Mouse (Mus musculus) heart, embryonic 12.5 days (tissue): Measurements from ENCODE around the gene Pdxp. TPM values are rescaled to one million over a fixed set of nuclear protein-coding genes. Genes with fewer than 3 reads are reported as not detected.
A peak's percentile ranks its signal among the peaks of the same experiment; 100 is the strongest.

Experiments
- ATAC-seq: fragments of 200-750 bp; cut with Nextera tagmentation; 2 replicates; pipeline ENCODE4 v1.8.0; 2017; ENCODE audit warnings: moderate TSS enrichment, moderate library complexity; ENCODE audit not compliant: insufficient number of reproducible peaks, low FRiP score
- H3K27ac ChIP-seq: fragments of 300-500 bp; sonication (generic); 2 replicates; pipeline ENCODE4 v1.5.1; 2016; ENCODE audit warnings: mild to moderate bottlenecking, moderate library complexity; ENCODE audit not compliant: poor library complexity, severe bottlenecking
- H3K27me3 ChIP-seq: fragments of 300-500 bp; sonication (generic); replicated peaks from 2 replicates; pipeline ENCODE4 v1.6.1; 2016; ENCODE audit warnings: mild to moderate bottlenecking, moderate library complexity
- H3K36me3 ChIP-seq: fragments of 300-500 bp; sonication (generic); 2 replicates; pipeline ENCODE4 v1.6.1; 2016; ENCODE audit warnings: mild to moderate bottlenecking, moderate library complexity
- H3K4me1 ChIP-seq: fragments of 300-500 bp; sonication (generic); replicated peaks from 2 replicates; pipeline ENCODE4 v1.6.1; 2016; ENCODE audit warnings: mild to moderate bottlenecking
- H3K4me2 ChIP-seq: fragments of 300-500 bp; sonication (generic); 2 replicates; pipeline ENCODE4 v1.6.1; 2016; ENCODE audit warnings: mild to moderate bottlenecking, moderate library complexity
- H3K4me3 ChIP-seq: fragments of 300-500 bp; sonication (generic); 2 replicates; pipeline ENCODE4 v1.5.1; 2016; ENCODE audit warnings: mild to moderate bottlenecking
- H3K9ac ChIP-seq: fragments of 300-500 bp; sonication (generic); 2 replicates; pipeline ENCODE4 v1.6.1; 2016; ENCODE audit warnings: mild to moderate bottlenecking, moderate library complexity
- H3K9me3 ChIP-seq: fragments of 300-500 bp; sonication (generic); replicated peaks from 2 replicates; pipeline ENCODE4 v1.6.1; 2016; ENCODE audit warnings: mild to moderate bottlenecking, moderate library complexity
- WGBS: fragments of 180-500 bp; shearing (Covaris S2); methylation state at CpG from one replicate; pipeline ENCODE4 v1.1.7; 2016; 5-methylcytosine and 5-hydroxymethylcytosine counted together
- polyA plus RNA-seq: library from polyadenylated mRNA; unstranded; fragments of >200 nt; fragmentation: Nextera tagmentation; extraction: Ambion mirVana; gene quantifications from 2 replicates; pipeline ENCODE4 v1.2.1, GENCODE M21; 2016

Pdxp gene
- 33.4 and 34.2 TPM in 2 replicates for polyA plus RNA-seq

GRCm38 (mm10) chr15:78913632-78914090 is at the start of gene Pdxp:
Gene Pdxp (plus strand): TSS chr15:78913919.
- peak within 1 kb of the TSS; percentile 85 for H3K9ac ChIP-seq
- WGBS: under 1% methylated on average over 51 of the region's 51 CpGs
- H3K4me3 ChIP-seq: peak within 1 kb of the TSS; percentile 65
- H3K9me3 ChIP-seq: no peaks in the 10 kb centered on the region
- ATAC-seq: peak; percentile 90
- H3K27ac ChIP-seq: peak within 1 kb of the TSS; percentile 70
- H3K36me3 ChIP-seq: peaks cover 41% of the 10 kb centered on the region
- H3K4me1 ChIP-seq: peaks cover 24% of the 10 kb centered on the region
- peak within 1 kb of the TSS; percentile 94 for H3K4me2 ChIP-seq
- no peaks in the 10 kb centered on the region for H3K27me3 ChIP-seq

DNA sequence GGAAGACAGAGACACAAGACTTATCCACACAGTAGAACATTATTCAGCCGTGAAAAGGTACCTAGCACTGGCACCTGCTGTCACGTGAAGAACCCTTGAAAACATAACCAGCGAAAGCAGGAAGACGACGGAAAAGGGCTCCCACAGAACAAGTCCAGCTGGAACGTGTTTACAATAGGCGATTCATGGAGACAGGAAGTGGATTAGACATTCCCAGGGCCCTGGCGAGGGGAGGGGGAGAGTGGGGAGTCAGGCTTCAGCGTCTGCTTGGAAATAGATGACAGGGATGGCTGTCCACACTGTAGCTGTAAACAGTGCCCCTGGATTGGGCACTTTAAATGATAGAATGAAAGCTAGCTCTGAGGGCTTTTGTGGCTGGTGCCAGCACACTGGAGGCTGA is 45.3 kb upstream of the Pdxp start:
- Histone ChIP-seq H3K4me2 (no peak overlapping the region), H3K36me3 (no peaks in the 10 kb centered on the region), H3K9ac (peak overlapping the region; percentile 52; the same call in 1 of the 2 replicates), H3K4me3 (no peak overlapping the region), H3K4me1 (peaks cover 18% of the 10 kb centered on the region), H3K27me3 (no peaks in the 10 kb centered on the region), H3K9me3 (no peaks in the 10 kb centered on the region), H3K27ac (peak overlapping the region; percentile 81)
- 33% methylated on average over 9 of the region's 9 CpGs for WGBS
- peak; percentile 60 for ATAC-seq

DNA sequence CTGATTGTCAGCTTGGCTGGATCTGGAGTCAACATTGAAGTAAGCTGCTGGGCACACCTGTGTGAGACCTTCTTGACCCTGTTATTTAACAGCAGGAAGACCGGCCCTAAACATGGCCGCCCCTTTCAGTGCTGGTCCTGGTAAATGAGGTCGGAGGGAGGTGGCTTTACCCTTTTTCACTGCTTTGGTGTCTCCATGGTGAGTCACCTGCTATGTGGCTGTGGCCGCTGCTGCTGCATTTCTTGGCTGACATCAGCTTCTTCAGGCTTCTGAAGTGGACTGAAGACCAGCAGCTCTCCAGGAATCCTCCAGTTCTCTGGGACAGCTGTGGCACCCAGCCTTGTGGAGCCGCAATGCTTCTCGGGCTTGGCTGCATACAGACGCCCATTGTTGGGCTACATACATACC is 44.9 kb upstream of the Pdxp start:
- H3K27ac ChIP-seq: peak overlapping the region; percentile 81
- ATAC-seq: no peak
- H3K4me3 ChIP-seq: no peak overlapping the region
- no peaks in the 10 kb centered on the region for H3K9me3 ChIP-seq
- H3K4me1 ChIP-seq: peaks cover 17% of the 10 kb centered on the region
- H3K9ac ChIP-seq: peak overlapping the region; percentile 52; the same call in 1 of the 2 replicates
- 70% methylated on average over 7 of the region's 7 CpGs for WGBS
- H3K4me2 ChIP-seq: no peak overlapping the region
- no peaks in the 10 kb centered on the region for H3K36me3 ChIP-seq
- no peaks in the 10 kb centered on the region for H3K27me3 ChIP-seq

DNA sequence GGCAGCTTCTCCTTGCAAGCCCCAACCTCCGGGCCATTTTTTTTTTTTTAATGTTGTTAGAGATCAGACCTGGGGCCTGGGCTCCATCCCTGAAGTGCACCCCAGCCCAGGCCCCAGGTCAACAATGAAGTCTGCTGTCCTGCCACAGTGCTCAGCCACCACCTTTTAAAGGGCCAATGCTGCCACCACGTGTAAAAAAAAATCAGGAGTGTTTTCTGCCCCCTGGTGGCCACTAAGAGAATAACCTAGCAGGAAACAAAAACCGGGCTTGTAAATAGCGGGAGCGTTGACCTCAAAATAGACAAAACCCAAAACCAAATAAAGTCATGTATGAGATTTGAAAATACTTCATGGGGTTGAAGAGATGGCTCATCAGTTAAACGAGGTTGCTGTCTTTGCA is 43.9 kb upstream of the Pdxp start:
- Histone ChIP-seq H3K36me3 (no peaks in the 10 kb centered on the region), H3K9me3 (no peaks in the 10 kb centered on the region), H3K27me3 (no peaks in the 10 kb centered on the region), H3K9ac (no peak overlapping the region), H3K4me2 (no peak overlapping the region), H3K4me3 (no peak overlapping the region), H3K27ac (no peak overlapping the region), H3K4me1 (peaks cover 17% of the 10 kb centered on the region)
- no peak for ATAC-seq
- 30% methylated on average over 6 of the region's 6 CpGs for WGBS

DNA sequence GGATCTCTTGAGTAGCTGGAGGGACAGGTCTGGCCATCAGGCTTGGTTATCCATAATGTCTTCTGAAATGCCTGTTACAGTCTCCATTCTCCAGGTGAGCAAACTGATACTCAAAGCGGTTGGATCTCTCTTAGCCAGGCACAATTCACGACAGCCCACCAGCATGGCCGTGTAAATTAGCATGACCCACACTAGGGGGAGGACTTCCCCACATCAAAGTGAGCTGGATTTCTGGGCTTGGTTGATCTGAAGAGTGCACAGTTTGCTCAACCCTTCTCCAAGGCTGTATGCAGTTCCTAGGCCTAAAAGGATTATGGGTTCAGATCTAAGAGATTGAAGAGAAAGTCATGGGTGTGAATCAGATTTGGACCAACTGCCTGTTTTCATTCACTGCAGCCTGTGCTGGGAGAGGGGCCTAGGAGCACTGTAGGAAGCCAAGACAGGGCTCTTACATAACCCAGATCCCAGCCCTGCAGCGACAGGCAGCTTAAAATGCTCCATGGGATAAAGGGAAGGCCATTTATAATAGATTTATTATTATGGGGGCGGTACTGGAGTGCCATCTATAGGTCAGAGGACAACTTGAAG is 41.6 kb upstream of the Pdxp start:
- Histone ChIP-seq H3K27ac (no peak overlapping the region), H3K4me2 (no peak overlapping the region), H3K9ac (no peak overlapping the region), H3K4me3 (no peak overlapping the region), H3K9me3 (no peaks in the 10 kb centered on the region), H3K4me1 (peaks cover 27% of the 10 kb centered on the region), H3K36me3 (no peaks in the 10 kb centered on the region), H3K27me3 (no peaks in the 10 kb centered on the region)
- ATAC-seq: no peak
- 51% methylated on average over 5 of the region's 5 CpGs for WGBS

DNA sequence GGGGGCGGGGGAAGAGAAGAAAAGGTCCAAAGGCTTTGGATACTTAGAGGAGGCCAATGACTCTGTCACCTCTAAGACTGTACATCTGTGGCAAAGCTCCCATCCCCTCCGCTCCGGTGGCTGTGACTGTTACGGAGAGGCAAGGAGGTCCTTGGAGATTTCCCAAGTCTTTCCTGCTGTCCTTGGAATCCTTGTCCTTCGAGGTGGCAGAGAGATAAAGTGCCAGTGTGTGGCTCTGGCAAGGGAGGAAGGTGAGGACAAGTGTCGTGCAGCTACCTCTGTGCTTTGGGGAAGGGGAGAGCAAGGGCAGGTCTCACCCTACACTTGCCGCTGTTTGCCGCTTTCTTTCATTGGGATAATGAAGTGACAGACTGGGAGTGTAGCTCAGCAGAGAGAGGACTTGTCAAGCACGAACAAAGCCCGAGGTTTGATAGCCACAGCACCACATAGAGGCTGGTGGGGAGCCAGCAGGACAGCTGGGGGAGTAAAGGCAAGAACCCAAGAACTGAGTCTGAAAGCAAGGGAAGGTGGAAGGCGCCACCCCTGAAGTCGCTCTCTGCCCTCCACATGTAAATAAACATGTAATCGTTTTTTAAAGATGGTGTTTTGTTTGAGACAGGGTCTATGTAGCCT is 39.8 kb upstream of the Pdxp start:
- Histone ChIP-seq H3K9ac (0 out of 2 replicates have a peak overlapping the region, but pooled peaks have one; percentile 32), H3K4me3 (no peak overlapping the region), H3K27ac (no peak overlapping the region), H3K9me3 (no peaks in the 10 kb centered on the region), H3K4me1 (peaks cover 26% of the 10 kb centered on the region), H3K27me3 (no peaks in the 10 kb centered on the region), H3K4me2 (no peak overlapping the region), H3K36me3 (no peaks in the 10 kb centered on the region)
- WGBS: 41% methylated on average over 13 of the region's 13 CpGs
- no peak for ATAC-seq

GRCm38 (mm10) chr15:78874989-78875388 is 38.7 kb upstream of the Pdxp start:
- WGBS: 71% methylated on average over 8 of the region's 8 CpGs
- Histone ChIP-seq H3K4me3 (no peak overlapping the region), H3K36me3 (peaks cover 4% of the 10 kb centered on the region; the same call in 1 of the 2 replicates), H3K27ac (no peak overlapping the region), H3K4me1 (peaks cover 35% of the 10 kb centered on the region), H3K27me3 (no peaks in the 10 kb centered on the region), H3K4me2 (no peak overlapping the region), H3K9ac (no peak overlapping the region), H3K9me3 (no peaks in the 10 kb centered on the region)
- ATAC-seq: no peak

GRCm38 (mm10) chr15:78875537-78875936 is 38.2 kb upstream of the Pdxp start:
- H3K9ac ChIP-seq: no peak overlapping the region
- no peak overlapping the region for H3K4me3 ChIP-seq
- no peaks in the 10 kb centered on the region for H3K27me3 ChIP-seq
- H3K27ac ChIP-seq: peak overlapping the region; percentile 99; the same call in 1 of the 2 replicates
- peaks cover 41% of the 10 kb centered on the region for H3K4me1 ChIP-seq
- no peaks in the 10 kb centered on the region for H3K9me3 ChIP-seq
- H3K4me2 ChIP-seq: peak overlapping the region; percentile 77
- peaks cover 8% of the 10 kb centered on the region; the same call in 1 of the 2 replicates for H3K36me3 ChIP-seq
- WGBS: 79% methylated on average over 5 of the region's 5 CpGs
- no peak for ATAC-seq

DNA sequence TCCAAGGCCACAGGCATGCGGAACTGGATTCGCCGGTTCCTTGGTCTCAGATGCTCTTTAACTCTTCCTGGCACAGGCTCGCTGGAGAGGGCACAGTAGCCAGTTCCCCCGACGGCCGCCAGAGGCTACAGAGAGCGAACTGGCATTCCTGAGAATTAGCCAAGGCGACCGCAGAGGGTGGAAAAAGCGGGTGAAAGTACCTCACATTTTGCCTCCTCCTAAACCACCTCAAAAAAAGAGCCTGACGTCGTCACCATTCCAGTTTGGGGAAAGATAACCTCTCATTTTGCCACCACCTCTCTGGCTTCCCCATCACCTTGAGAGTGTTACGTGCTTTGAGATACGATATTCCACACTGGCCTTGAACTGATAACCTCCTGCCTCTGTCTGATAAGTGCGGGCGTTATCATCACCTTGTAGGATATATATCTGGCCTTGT is 37.4 kb upstream of the Pdxp start:
- ATAC-seq: no peak
- Histone ChIP-seq H3K4me1 (peaks cover 43% of the 10 kb centered on the region), H3K27me3 (no peaks in the 10 kb centered on the region), H3K9ac (peak overlapping the region; percentile 90), H3K27ac (peak overlapping the region; percentile 99), H3K4me2 (peak overlapping the region; percentile 77), H3K4me3 (peak overlapping the region; percentile 78), H3K36me3 (peaks cover 15% of the 10 kb centered on the region), H3K9me3 (no peaks in the 10 kb centered on the region)
- 2% methylated on average over 17 of the region's 17 CpGs for WGBS

DNA sequence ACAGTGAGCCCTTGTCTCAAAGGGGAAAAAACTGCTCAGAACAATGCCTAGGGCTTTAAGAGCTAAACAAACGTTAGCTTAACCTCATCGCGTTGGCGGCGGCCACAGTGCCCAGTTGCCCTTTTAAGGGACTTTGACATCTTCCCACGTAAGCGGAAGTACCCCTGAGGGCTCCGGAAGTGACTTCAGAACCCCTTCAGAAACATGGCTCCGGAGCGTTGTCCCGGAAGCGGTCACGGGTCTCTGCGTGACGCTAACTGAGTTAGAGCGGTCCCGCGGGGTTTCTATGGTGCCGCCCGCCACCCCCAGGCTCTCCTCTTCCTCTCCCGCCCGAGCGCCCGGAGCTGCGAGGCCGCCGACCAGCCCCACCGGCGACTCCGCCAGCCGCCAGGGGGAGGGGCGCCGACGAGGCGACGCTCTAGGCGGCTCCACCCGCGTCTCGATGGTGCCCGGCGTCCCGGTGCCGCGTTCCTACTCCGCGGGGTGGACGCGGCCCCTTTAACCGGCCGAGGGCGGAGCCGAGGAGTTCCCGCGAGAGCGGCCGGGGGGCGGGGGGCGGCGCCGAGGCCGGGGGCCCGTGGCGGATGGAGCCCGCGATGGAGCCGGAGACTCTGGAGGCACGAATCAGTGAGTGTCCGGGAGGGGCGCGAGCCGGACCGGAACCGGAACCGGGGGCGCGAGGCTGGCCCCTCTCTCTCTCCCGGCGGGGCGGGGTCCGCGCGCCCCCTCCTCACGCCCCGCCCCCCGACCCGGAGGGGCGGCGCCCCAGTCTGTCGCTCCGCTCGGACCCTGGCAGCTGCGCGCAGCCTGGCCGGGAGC is 36.5 kb upstream of the Pdxp start, which contains the start of gene Gga1:
Gga1 (plus strand) TSS at position 200 of the 819 bp plus-strand sequence.
- no peaks in the 10 kb centered on the region for H3K9me3 ChIP-seq
- peaks cover 43% of the 10 kb centered on the region for H3K4me1 ChIP-seq
- no peaks in the 10 kb centered on the region for H3K27me3 ChIP-seq
- H3K4me3 ChIP-seq: peak within 1 kb of the TSS; percentile 78
- WGBS: 1% methylated on average over 67 of the region's 95 CpGs
- H3K9ac ChIP-seq: peak within 1 kb of the TSS; percentile 90
- H3K27ac ChIP-seq: peak within 1 kb of the TSS; percentile 99
- H3K4me2 ChIP-seq: peak within 1 kb of the TSS; percentile 77
- peak; percentile 94 for ATAC-seq
- peaks cover 25% of the 10 kb centered on the region for H3K36me3 ChIP-seq
